Mouse (Mus musculus) liver, embryonic 16.5 days (tissue): ENCODE measurements around the gene Napsa. TPM values are rescaled to one million over a fixed set of nuclear protein-coding genes. Genes with fewer than 3 reads are reported as not detected.

Source experiments
- ATAC-seq: fragments of 200-750 bp; cut with Nextera tagmentation; 2 replicates; pipeline ENCODE4 v1.8.0; 2017; ENCODE audit warnings: low read depth, mild to moderate bottlenecking, moderate number of reproducible peaks, moderate library complexity
- H3K27ac ChIP-seq: fragments of 300-500 bp; sonication (generic); 2 replicates; pipeline ENCODE4 v1.5.1; 2014; ENCODE audit warnings: mild to moderate bottlenecking, low read length
- H3K27me3 ChIP-seq: fragments of 300-500 bp; sonication (generic); 2 replicates; pipeline ENCODE4 v1.6.1; 2014; ENCODE audit warnings: low read depth, low read length, mixed read lengths; ENCODE audit not compliant: control insufficient read depth, insufficient read depth
- H3K36me3 ChIP-seq: fragments of 300-500 bp; sonication (generic); 2 replicates; pipeline ENCODE4 v1.6.1; 2014; ENCODE audit warnings: mild to moderate bottlenecking; ENCODE audit not compliant: control insufficient read depth, insufficient read depth
- H3K4me1 ChIP-seq: fragments of 300-500 bp; sonication (generic); 2 replicates; pipeline ENCODE4 v1.6.1; 2014; ENCODE audit warnings: low read depth, low read length, mixed read lengths; ENCODE audit not compliant: control insufficient read depth
- H3K4me2 ChIP-seq: fragments of 300-500 bp; sonication (generic); 2 replicates; pipeline ENCODE4 v1.6.1; 2014; ENCODE audit warnings: low read depth, low read length, mixed read lengths
- H3K4me3 ChIP-seq: fragments of 300-500 bp; sonication (generic); 2 replicates; pipeline ENCODE4 v1.5.1; 2014; ENCODE audit warnings: low read depth, mild to moderate bottlenecking, low read length
- H3K9ac ChIP-seq: fragments of 300-500 bp; sonication (generic); 2 replicates; pipeline ENCODE4 v1.6.1; 2014; ENCODE audit warnings: low read depth, low read length
- H3K9me3 ChIP-seq: fragments of 300-500 bp; sonication (generic); replicated peaks from 2 replicates; pipeline ENCODE4 v1.6.1; 2016; ENCODE audit warnings: low read length; ENCODE audit not compliant: control insufficient read depth
- WGBS: fragments of 180-500 bp; shearing (Covaris S2); extraction: QIAGEN DNeasy Blood & Tissue Kit; methylation state at CpG from one replicate; pipeline ENCODE4 v1.1.7; 2014; ENCODE audit not compliant: insufficient replicate concordance; 5-methylcytosine and 5-hydroxymethylcytosine counted together
- polyA plus RNA-seq: library from polyadenylated mRNA; unstranded; fragments of >200 nt; fragmentation: Nextera tagmentation; extraction: Ambion mirVana; gene quantifications from 2 replicates; pipeline ENCODE4 v1.2.1, GENCODE M21; 2015

Gene Napsa
- polyA plus RNA-seq, 1 experiment from 2014 or later: 11.5 TPM

GRCm38 (mm10) chr7:44531207-44531606 is 41.0 kb upstream of the Napsa start:
- peaks cover 14% of the 10 kb centered on the region for H3K36me3 ChIP-seq
- H3K27me3 ChIP-seq: peaks cover 5% of the 10 kb centered on the region; the same call in 1 of the 2 replicates
- no peak overlapping the region for H3K9ac ChIP-seq
- H3K9me3 ChIP-seq: no peaks in the 10 kb centered on the region
- no peak for ATAC-seq
- H3K4me3 ChIP-seq: no peak overlapping the region
- WGBS: 25% methylated on average over 5 of the region's 5 CpGs
- no peak overlapping the region for H3K4me2 ChIP-seq
- peaks cover 9% of the 10 kb centered on the region for H3K4me1 ChIP-seq
- H3K27ac ChIP-seq: no peak overlapping the region

DNA sequence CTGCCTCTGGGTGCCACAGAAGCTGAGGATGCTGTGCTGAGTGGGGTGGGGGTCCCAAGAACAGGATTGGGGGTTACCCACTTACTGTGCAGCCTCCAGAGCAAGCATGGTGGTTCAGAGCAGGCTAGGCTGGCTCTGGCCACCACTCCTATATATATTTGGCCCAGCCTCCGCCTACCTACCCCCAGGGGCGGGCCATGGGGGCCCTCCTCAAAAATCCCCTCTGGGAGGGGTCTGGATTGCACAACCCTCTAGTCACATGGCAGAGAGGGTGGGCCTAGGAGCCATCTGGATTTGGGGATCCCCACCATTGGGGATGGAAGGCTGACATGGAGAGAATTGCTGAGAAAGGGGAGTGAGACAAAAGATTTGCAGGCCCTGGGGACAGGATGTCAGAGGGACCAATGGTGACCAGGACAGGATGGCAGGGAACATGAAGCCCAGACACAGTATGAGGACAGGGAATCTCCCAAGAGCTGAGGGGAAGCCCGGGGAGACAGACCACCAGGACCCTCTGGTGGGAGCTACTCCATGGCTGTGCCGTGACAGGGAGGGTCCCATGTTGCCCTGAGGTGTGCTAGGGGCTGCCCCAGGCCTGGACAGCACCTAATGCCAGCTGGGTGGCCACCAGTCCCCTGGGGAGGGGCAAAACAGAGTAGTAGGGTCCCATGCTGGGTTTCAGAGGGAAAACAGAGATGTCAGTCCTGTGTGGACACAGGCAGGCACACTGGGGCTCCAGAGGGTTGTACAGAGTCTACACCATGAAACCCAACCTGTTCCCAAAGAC is 40.0 kb upstream of the Napsa start, which contains the start of gene Spib:
Gene Spib (minus strand): TSS at position 126 of the 787 bp plus-strand sequence.
- Histone ChIP-seq H3K27ac (no peak within 1 kb of the TSS), H3K4me1 (peaks cover 9% of the 10 kb centered on the region), H3K9ac (no peak within 1 kb of the TSS), H3K4me2 (no peak within 1 kb of the TSS), H3K4me3 (no peak within 1 kb of the TSS), H3K36me3 (peaks cover 15% of the 10 kb centered on the region), H3K27me3 (peaks cover 4% of the 10 kb centered on the region; the same call in 1 of the 2 replicates), H3K9me3 (no peaks in the 10 kb centered on the region)
- no peak for ATAC-seq
- 76% methylated on average over 4 of the region's 4 CpGs for whole genome bisulfite sequencing

DNA sequence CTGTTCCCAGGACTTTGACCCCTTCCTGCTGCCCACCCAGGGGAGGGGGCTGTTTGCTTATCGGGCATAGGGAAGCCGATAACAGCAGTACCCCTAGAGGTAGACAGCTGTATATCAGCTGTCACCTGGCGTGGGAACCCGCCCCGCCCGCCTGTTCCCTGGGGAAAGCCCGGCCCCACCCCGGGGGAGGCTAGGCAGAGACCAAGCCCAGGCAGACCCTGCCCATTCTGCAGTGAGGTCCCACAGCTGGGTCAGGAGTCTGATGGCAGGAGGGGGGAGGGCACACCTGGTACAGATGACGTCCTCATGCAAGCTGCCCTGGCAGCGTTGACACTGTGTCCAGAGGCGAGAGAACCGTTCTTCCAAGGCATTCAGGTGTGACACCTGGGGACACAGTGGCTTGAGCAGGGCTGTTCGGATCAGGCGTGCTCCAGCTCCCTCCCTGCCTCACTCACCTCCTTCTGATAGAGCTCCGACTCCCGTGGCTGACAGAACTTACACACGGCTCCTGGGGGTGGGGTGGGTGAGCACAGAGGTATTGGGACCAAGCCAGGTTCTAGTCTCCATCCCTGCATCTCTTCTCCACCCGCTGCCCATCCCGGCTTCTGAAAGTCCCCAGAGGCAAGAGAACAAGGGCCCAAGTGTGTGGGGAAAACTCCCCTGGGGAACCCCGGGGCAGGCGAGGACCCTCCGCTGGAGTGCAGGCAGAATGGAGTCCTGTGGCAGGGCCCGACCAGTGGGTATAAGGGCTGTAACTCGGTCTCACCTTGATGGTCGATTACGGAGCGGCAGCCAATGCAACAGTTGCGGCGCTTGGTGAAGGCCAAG is 39.0 kb upstream of the Napsa start:
- Histone ChIP-seq H3K9ac (no peak overlapping the region), H3K27me3 (peaks cover 4% of the 10 kb centered on the region; the same call in 1 of the 2 replicates), H3K36me3 (peaks cover 25% of the 10 kb centered on the region), H3K4me1 (peaks cover 3% of the 10 kb centered on the region), H3K9me3 (no peaks in the 10 kb centered on the region), H3K4me2 (no peak overlapping the region), H3K27ac (no peak overlapping the region), H3K4me3 (no peak overlapping the region)
- 73% methylated on average over 29 of the region's 29 CpGs for WGBS
- no peak for ATAC-seq

DNA sequence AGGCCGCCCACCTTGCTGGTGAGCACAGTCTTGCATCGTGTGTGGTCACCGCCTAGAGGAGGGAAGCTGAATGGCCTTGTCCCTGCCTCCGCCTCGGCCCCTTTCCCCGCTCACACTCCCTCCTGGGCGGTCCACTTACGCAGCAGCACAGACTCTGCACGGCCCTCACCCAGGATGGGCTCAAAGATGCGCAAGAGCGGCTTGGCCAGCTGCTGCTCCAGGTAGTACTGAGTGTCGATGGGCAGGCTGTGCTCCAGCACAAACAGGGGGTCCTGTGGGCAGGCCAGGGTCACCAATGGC is 38.5 kb upstream of the Napsa start:
- no peak for ATAC-seq
- no peaks in the 10 kb centered on the region for H3K9me3 ChIP-seq
- peaks cover under 1% of the 10 kb centered on the region; the same call in 1 of the 2 replicates for H3K27me3 ChIP-seq
- no peak overlapping the region for H3K4me3 ChIP-seq
- 87% methylated on average over 12 of the region's 12 CpGs for WGBS
- no peak overlapping the region for H3K27ac ChIP-seq
- no peak overlapping the region for H3K9ac ChIP-seq
- H3K4me2 ChIP-seq: no peak overlapping the region
- no peaks in the 10 kb centered on the region; the same call in 1 of the 2 replicates for H3K4me1 ChIP-seq
- H3K36me3 ChIP-seq: peaks cover 30% of the 10 kb centered on the region

DNA sequence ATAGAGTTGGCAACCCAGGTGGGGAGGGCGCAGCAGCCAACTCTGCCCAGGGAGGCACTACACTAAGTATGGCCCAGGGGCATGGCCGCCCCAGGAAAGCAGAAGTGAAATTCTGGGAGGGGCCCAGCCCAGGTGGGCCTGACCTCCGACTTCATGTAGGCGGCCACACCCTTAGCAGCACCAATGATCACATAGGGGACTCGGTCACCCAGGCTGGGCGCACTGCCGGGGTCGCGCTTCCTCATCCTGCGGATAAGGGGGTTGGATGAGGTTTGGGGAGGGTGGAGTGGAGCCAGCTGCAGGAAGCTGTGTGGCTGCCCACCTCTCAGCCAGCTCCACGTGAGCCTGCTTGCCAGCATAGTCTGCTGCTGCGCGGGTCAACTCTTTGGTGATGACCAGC is 37.9 kb upstream of the Napsa start:
- no peak overlapping the region for H3K4me2 ChIP-seq
- H3K9me3 ChIP-seq: no peaks in the 10 kb centered on the region
- H3K4me3 ChIP-seq: no peak overlapping the region
- 73% methylated on average over 13 of the region's 13 CpGs for WGBS
- no peak overlapping the region for H3K27ac ChIP-seq
- no peak for ATAC-seq
- H3K4me1 ChIP-seq: no peaks in the 10 kb centered on the region; the same call in 1 of the 2 replicates
- no peaks in the 10 kb centered on the region for H3K27me3 ChIP-seq
- H3K36me3 ChIP-seq: peaks cover 35% of the 10 kb centered on the region
- no peak overlapping the region for H3K9ac ChIP-seq

DNA sequence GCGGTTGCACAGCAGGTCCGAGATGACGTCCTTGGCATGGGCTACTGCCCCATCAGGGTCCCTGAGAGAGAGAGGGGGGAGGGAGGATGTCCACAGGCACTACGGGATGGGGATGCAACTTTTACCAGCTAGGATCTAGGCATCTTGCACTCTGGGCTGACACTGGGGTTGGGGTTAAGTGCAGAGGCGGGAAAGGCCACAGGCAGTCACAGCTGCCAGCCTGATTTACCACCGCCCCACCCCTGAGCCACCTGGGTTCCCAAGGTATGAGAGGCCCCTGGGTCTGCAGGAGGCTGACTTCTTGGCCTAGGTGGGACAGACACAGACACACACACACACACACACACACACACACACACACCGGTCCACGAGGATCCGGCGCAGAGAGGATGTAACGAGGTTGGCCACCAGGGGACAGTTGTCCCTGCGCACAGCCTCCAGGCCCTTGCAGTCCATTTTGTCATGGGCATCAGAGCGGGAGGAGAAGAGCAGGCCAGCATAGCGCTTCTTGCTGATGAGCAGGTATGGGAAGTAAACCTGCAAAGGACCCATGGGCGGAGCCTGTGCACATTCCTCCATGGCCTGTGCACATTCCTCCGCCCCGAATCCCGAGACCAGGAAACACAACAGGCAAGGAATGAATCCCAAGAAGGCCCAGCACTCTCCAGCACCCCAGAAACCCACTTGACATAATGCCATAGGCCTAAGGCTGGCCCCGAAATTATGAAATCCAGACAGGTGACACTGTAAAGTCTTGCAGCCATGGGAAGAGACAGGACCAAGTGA is 37.3 kb upstream of the Napsa start:
- no peaks in the 10 kb centered on the region for H3K9me3 ChIP-seq
- no peak overlapping the region for H3K4me2 ChIP-seq
- no peak overlapping the region for H3K9ac ChIP-seq
- ATAC-seq: no peak
- peaks cover 39% of the 10 kb centered on the region for H3K36me3 ChIP-seq
- H3K4me3 ChIP-seq: no peak overlapping the region
- WGBS: 85% methylated on average over 19 of the region's 19 CpGs
- no peaks in the 10 kb centered on the region; the same call in 1 of the 2 replicates for H3K4me1 ChIP-seq
- no peaks in the 10 kb centered on the region for H3K27me3 ChIP-seq
- H3K27ac ChIP-seq: no peak overlapping the region

GRCm38 (mm10) chr7:44535657-44536589 is 36.3 kb upstream of the Napsa start:
- WGBS: 89% methylated on average over 27 of the region's 27 CpGs
- Histone ChIP-seq H3K36me3 (peaks cover 50% of the 10 kb centered on the region), H3K27me3 (no peaks in the 10 kb centered on the region)

DNA sequence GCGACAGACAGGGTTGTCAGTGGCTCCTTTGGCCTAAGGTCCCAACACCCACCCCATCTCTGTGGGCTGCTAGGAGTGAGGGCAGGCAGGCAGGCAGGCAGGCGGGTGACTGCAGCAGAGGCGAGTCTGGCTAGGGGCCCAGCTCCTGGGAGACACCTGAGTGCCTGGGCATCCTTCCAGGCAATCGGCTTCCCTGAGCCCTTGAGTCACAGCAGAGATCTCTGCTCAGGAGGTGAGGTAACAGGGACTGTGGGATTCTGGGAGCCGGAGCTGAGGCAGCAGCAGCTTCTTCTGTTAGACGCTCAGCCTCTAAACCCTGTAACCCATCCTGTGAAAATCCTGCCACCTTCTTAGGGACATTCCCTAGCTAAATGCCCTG is 35.6 kb upstream of the Napsa start:
- H3K27ac ChIP-seq: no peak overlapping the region
- H3K36me3 ChIP-seq: peaks cover 57% of the 10 kb centered on the region
- no peaks in the 10 kb centered on the region for H3K9me3 ChIP-seq
- H3K9ac ChIP-seq: no peak overlapping the region
- H3K27me3 ChIP-seq: no peaks in the 10 kb centered on the region
- no peak for ATAC-seq
- WGBS: 79% methylated on average over 6 of the region's 6 CpGs
- H3K4me3 ChIP-seq: no peak overlapping the region
- no peaks in the 10 kb centered on the region; the same call in 1 of the 2 replicates for H3K4me1 ChIP-seq
- H3K4me2 ChIP-seq: no peak overlapping the region

More at GRCm38 (mm10) chr7:44535657-44536589, 36.3 kb upstream of the Napsa start:
- no peak overlapping the region for H3K4me3 ChIP-seq
- H3K4me1 ChIP-seq: no peaks in the 10 kb centered on the region; the same call in 1 of the 2 replicates
- H3K27ac ChIP-seq: no peak overlapping the region
- no peaks in the 10 kb centered on the region for H3K9me3 ChIP-seq
- H3K9ac ChIP-seq: no peak overlapping the region
- H3K4me2 ChIP-seq: no peak overlapping the region
- ATAC-seq: no peak
